Mouse (Mus musculus): Measurements from ENCODE around the gene Cnfn. TPM values are rescaled to one million over a fixed set of nuclear protein-coding genes. Genes with fewer than 3 reads are reported as not detected.
"Not testable (repeated sequence)": the region's sequence is repeated elsewhere in the genome, so short reads cannot be mapped to it uniquely, and the experiment has no call there.

The Cnfn gene
- total RNA-seq, 1 experiment from 2014 or later, result not detected

DNA sequence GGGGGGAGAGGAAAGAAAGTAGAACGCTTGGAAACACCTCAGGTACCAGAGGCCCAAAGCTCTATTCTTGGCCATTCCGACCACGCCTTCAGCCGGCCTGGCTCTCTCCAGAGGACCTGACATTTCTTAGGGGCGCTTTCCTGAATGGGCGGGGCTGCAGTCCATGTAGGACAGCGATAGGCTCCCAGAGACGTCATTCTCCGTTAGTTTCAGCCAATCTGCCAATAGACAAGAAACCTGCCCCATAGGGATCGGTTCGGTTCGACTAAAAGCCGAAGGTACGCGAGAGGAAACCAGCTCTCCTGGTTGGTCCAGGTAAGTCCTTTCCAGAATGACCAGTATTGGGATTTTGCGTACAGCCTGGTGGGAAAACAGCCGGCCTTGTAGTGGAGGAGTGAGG is 7.0 kb upstream of the Cnfn start:
- ATAC-seq (ENCODE audit: extremely low read depth, insufficient number of reproducible peaks, low FRiP score, poor library complexity, severe bottlenecking), result no peak

DNA sequence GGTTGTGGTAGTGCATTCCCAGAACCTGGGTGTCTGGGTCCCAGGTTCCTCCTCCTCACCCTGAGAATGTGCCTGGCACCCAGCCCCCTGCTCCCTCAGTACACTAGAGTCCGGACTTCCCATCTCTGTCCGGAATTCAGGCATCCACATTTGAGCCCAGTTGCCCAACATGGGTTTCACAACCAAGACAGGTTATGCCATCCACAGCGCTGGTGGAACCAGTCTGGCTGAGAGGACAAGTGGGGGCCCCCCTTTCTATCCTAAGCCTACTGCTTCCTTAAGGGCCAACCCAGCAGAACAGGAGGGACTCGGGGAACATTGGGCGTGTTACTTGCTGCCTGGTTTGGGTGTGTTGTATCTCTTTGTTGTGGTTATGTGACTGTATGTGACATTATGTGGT is 2.9 kb upstream of the Cnfn start:
- no peak for ATAC-seq (ENCODE audit: extremely low read depth, insufficient number of reproducible peaks, low FRiP score, poor library complexity, severe bottlenecking)

DNA sequence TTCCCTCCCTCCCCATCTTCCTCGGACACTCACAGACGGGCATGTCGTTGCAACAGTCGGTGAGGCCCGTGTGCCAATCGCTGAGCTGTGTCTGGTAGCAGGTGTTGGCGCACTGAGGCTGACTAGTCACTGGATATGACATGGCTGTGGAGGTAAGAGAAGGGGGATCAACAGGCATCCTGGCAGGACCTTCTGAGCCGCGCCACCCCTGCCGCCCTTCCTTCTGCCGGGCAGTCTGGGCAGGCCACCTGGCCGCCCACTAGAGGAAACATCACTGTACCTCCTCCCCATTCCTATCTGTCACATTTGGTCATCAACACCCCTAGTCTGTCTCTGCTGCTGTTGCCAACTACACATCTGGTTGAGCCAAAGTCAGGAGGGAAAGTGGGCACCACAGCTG is 1.2 kb downstream of the Cnfn start:
- ATAC-seq (ENCODE audit: extremely low read depth, insufficient number of reproducible peaks, low FRiP score, poor library complexity, severe bottlenecking), result no peak

DNA sequence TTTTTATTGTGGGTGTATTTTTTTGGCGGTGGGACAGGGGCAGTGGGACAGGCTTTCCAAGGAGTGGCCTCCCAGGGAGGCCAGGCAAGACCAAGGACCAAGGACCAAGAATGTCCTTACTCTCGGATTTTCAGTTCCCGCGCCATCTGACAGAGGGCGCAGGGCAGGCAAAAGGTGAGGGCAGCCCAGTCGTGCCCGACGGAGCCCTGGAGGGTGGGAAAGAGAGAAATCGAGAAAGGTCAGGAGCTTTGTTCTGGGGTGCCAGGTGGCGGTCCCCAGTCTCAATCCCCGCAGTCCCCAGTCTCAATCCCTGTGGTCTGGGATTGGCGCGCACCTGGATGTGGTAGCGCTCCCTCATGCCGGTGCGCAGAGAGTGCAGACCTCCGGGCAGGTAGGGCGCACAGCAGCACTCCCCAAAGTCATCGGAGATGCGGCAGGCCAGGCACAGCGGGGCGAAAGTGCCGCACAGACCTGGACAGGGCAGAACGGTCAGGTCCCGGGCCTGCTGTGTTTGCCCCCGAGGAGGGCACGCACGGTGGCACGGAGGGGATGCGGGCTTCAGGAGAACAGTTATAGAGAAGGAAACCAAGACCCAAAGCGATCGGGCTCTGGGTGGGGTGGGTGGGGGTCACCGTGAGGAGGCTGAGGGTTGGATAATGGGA is 1.8 kb downstream of the Cnfn start:
- ATAC-seq (ENCODE audit: extremely low read depth, insufficient number of reproducible peaks, low FRiP score, poor library complexity, severe bottlenecking), result no peak

DNA sequence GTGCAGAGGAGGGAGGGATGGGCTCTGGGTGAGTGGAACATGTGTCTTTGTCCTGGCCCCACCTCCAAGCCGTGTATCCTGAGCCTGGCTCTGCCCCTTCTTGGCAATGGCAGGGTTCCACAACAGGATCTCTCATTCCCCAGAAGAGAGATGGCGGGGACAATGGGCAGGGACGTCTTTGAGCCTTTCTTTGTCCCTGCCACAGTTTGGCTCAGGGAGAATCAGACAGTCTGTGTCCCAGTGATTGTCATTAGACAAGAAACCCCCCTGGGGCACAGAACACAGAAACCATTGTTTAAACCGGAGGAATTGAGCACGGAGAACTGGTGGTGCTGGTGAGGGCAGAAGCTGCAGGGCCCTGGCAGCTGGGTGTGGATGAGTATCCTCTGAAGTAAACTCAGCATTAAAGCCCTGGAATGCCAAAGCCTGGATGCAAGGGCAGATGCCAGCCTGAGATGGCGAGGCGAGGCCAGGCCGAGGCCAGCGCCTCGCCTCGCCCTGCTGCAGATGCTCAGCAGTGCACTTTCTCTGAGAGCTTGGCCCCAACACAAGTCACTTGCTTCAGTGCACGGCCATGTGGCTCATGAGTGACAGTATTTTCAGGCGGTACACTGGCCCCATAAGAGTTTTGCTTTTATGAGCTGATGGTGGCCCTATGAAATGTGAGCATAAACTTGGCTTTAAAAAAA is 3.4 kb downstream of the Cnfn start:
- no peak for ATAC-seq (ENCODE audit: extremely low read depth, insufficient number of reproducible peaks, low FRiP score, poor library complexity, severe bottlenecking)

DNA sequence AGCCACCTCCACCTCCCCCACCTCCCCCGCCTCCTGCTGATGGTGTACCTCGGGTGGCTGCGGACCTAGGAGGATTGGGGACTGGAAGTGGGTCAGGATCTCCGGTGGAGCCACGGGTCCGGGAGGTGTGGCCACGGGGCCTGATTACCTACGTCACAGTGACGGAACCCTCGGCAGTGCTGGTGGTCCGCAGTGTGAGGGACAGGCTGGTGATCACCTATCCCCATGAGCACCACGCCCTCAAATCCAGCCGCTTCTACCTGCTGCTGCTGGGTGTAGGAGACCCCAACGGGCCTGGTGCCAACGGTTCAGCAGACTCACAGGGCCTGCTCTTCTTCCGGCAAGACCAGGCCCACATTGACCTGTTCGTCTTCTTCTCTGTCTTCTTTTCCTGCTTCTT is 5.9 kb downstream of the Cnfn start:
- ATAC-seq (ENCODE audit: extremely low read depth, insufficient number of reproducible peaks, low FRiP score, poor library complexity, severe bottlenecking), result no peak

DNA sequence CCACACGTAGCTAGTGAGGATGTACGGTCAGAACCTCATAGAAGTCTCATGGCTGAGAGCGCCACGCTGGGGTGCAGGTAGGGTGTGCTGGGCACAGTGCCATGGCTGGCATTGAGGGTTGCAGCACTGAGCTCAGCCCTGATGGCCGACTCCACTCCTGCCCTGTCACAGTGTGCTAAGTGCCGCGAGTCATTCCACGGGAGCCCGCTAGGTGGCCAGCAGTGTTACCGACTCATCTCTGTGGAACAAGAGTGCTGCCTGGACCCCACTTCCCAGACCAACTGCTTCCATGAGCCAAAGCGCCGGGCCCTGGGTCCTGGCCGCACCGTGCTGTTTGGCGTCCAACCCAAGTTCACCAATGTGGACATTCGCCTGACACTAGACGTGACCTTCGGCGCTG is 6.4 kb downstream of the Cnfn start:
- ATAC-seq (ENCODE audit: extremely low read depth, insufficient number of reproducible peaks, low FRiP score, poor library complexity, severe bottlenecking), result no peak

DNA sequence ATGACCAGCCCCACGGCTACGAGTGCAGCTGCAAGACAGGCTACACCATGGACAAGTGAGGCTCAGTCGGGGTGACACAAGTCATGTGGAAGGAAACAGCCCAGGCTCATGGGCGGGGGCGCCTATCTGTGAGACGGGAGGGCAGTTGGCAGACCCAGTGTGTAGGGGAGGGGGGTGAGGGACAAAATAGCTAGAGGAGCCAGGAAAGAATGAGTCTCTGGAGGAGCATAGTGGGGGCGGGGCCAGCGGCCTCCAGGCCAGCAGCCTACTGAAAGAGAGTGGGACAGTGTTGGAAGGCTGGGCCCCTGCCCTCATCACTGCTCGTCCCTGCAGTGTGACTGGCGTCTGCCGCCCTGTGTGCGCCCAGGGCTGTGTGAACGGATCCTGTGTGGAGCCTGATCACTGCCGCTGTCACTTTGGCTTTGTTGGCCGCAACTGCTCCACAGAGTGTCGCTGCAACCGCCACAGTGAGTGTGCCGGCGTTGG is 10.8 kb downstream of the Cnfn start:
- no peak for ATAC-seq (ENCODE audit: extremely low read depth, insufficient number of reproducible peaks, low FRiP score, poor library complexity, severe bottlenecking)

DNA sequence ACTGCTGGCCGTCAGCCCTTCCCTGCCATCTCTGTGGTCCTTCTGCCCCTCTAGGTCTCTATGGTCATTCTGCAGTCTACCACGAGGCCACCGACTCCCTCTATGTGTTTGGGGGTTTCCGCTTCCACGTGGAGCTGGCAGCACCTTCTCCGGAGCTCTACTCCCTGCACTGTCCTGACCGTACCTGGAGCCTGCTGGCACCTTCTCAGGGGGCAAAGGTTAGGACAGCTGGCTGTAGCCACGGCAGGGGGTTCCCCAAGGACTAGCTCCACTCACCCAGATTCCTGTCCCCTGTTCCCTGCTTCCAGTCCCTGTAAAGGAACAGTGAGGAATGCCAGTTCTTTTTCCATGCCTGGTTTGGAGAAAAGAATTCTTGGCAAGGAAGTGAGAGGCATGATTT is 20.7 kb downstream of the Cnfn start:
- ATAC-seq (ENCODE audit: extremely low read depth, insufficient number of reproducible peaks, low FRiP score, poor library complexity, severe bottlenecking), result no peak

DNA sequence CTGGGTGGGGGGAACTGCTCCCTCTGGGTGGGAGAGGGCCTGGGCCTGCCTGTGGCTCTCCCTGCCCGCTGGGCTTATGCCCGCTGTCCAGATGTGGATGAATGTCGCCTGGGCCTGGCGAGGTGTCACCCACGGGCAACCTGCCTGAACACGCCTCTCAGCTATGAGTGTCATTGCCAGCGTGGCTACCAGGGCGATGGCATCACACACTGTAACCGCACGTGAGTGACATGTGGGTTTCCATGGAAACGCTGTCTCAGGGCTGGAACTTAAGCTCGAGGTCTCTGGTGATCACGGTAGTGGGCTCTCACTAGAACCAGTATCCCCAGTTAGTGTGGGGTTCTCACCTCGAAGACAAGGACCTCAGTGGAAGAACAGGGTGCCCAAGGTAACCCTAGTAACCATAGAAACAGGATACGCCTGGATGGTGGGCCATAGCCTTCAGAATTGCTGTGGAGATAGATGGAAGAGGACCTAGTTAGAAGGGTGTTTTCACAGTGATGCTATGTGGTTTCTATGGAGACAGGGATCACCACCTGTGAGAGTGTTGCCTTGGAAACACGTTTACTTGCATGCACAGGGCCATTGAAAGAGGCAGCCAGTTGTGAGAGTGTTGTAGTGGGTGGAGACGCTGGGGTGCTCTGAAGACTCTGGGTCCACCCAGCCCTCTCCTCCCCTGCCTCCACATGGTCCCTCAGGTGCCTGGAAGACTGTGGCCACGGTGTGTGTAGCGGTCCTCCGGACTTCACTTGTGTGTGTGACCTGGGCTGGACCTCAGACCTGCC is 28.3 kb downstream of the Cnfn start:
- no peak for ATAC-seq (ENCODE audit: extremely low read depth, insufficient number of reproducible peaks, low FRiP score, poor library complexity, severe bottlenecking)

DNA sequence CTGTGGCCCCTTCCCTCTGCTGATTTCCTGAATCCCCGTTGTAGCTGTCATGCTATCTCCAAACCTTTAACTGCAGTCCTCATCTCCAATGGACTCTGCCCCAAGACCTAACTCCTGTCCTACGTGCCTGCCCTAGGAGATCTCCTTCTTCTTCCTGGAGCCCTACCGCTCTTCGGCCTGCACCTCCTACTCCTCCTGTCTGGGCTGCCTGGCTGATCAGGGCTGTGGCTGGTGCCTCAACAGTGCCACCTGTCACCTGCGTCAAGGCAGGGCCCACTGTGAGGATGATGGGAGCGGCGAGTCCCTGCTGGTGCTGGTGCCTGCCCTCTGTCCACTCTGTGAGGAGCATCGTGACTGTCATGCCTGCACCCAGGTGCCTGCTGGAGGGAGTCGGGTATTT is 30.2 kb downstream of the Cnfn start:
- ATAC-seq (ENCODE audit: extremely low read depth, insufficient number of reproducible peaks, low FRiP score, poor library complexity, severe bottlenecking), result no peak

DNA sequence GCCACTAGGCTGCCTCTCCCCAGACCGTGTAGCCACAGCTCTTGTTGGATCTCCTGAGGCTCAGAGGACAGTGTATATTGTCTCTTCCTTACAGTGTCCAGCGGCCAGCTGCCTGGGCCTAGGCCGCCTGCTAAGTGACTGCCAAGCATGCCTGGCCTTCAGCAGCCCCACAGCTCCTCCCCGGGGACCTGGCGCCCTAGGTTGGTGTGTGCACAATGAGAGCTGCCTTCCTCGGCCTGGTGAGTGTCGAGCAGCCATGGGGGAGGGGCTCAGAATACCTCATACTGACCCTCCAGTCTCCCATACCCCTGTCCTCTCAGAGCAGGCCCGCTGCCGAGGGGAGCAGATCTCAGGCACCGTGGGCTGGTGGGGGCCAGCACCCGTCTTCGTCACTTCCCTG is 35.1 kb downstream of the Cnfn start:
- no peak for ATAC-seq (ENCODE audit: extremely low read depth, insufficient number of reproducible peaks, low FRiP score, poor library complexity, severe bottlenecking)

DNA sequence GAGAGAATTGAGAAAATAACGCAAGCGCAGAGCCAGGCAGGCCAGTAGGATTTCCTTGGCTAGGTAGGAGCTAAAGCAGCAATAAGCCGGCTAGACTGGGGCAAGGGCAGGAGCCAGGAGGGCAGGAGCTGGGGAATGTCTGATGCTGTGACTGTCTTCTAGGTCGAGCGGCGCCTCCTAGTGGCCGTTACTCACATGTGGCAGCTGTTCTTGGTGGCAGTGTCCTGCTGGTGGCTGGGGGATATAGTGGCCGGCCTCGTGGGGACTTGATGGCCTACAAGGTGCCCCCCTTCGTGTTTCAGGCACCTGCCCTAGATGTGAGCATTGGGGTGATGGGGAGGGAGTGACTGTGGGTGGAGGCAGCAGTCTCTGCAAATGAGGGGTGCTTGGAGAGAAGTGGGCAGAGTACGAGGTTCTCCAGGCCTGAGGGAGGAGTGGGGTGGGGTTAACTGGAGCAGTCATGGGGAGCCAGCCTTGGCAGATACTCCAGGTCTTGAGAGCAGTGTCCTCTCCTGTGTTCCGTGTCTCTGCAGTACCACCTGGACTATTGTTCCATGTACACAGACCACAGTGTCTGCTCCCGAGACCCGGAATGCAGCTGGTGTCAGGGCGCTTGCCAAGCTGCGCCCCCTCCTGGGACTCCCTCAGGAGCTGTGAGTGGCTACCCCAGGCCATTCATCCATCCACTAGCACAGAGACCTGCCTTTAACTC is 35.8 kb downstream of the Cnfn start:
- peak; percentile 58; the same call in 1 of the 2 replicates for ATAC-seq (ENCODE audit: extremely low read depth, insufficient number of reproducible peaks, low FRiP score, poor library complexity, severe bottlenecking)

DNA sequence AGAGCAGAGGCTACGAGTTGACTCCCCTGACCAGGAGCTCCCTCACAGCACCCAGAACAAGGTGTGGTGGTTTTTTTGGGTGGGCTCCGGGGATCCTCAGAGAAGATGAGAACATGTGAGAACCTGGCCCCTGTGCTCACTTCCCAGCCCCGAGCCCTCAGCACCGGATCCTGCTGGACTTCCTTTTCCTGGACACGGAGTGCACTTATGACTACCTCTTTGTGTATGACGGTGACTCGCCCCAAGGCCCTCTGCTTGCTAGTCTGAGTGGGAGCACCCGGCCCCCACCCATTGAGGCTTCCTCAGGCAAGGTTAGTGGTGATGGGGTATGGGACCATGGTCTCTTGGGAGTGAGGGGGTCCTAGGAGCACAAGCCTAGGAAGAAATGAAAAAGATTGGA is 43.3 kb downstream of the Cnfn start:
- no peak for ATAC-seq (ENCODE audit: extremely low read depth, insufficient number of reproducible peaks, low FRiP score, poor library complexity, severe bottlenecking)

DNA sequence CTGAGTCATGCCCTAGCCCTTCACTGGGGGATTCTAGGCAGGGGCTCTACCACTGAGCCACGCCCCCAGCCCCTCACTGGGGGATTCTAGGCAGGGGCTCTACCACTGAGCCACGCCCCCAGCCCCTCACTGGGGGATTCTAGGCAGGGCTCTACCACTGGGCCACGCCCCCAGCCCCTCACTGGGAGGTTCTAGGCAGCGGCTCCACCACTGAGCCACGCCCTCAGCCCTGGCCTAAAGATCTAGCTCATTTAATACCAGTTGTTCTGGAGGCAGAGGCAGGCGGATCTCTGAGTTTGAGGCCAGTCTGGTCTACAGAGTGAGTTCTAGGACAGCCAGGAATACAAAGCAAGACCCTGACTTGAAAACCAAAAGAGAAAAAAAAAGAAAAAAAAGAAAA is 44.1 kb downstream of the Cnfn start:
- ATAC-seq (ENCODE audit: extremely low read depth, insufficient number of reproducible peaks, low FRiP score, poor library complexity, severe bottlenecking), result not testable (repeated sequence)

DNA sequence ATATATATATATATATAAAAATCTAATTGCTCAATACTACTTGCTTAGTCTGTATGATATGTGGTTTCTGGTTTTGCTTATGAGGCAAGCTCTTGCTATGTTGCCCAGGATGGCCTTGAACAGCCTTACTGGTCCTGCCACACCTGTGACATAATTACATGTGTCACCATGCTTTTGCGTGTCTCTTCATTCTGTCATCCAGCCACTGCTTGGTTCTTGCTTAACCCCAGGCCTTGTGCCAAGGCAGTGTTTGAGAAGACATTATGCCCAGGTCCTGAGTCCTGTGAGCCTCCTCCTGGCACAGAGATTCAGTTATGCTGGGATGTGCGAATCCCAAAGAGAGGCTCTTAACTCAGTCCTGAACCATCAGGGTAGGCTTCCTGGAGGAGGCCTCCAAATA is 46.3 kb downstream of the Cnfn start:
- ATAC-seq (ENCODE audit: extremely low read depth, insufficient number of reproducible peaks, low FRiP score, poor library complexity, severe bottlenecking), result no peak

DNA sequence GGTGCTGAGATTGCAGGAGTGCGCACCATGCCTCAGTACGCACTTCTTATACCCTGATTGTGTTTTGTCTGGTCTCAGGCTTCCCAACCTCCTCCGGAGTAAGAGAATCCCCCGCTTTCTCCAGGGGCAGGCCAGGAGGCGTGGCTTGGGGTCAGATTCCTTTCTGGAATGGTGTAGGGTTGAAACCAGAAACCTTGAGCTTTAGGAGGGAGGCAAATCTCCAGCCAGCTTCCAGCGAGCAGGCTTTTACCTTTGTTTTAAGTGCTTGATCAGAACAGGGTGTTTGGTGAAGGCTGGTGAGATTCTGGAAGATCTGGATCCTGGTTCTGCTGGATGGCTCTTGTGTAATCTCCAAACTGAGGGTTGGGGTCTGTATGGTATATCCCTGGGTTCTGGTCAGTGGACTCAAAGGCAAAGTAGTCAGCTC is 47.5 kb downstream of the Cnfn start:
- no peak for ATAC-seq (ENCODE audit: extremely low read depth, insufficient number of reproducible peaks, low FRiP score, poor library complexity, severe bottlenecking)
